Mouse (Mus musculus) liver, embryonic 14.5 days (tissue): ENCODE measurements around the gene Tmc6. TPM values are rescaled to one million over a fixed set of nuclear protein-coding genes. Genes with fewer than 3 reads are reported as not detected.

Source experiments
- ATAC-seq: fragments of 200-750 bp; cut with Nextera tagmentation; 2 replicates; pipeline ENCODE4 v1.8.0; 2017; ENCODE audit warnings: moderate number of reproducible peaks, mild to moderate bottlenecking, moderate library complexity; ENCODE audit not compliant: insufficient read depth
- DNase-seq, 3 experiments: peaks; one replicate each; pipeline ENCODE4 v3.0.0-alpha.2; 2012 to 2013; ENCODE audit warnings: low read depth in 3 of 3, low spot score in 3 of 3
- H3K27ac ChIP-seq: fragments of 300-500 bp; sonication (generic); 2 replicates; pipeline ENCODE4 v1.5.1; 2014; ENCODE audit warnings: moderate library complexity, mild to moderate bottlenecking, control low read depth, inconsistent platforms
- H3K27me3 ChIP-seq: fragments of 300-500 bp; sonication (generic); 2 replicates; pipeline ENCODE4 v1.6.1; 2014; ENCODE audit warnings: mild to moderate bottlenecking, low read length, moderate library complexity; ENCODE audit not compliant: control insufficient read depth, insufficient read depth
- H3K36me3 ChIP-seq: fragments of 300-500 bp; sonication (generic); replicated peaks from 2 replicates; pipeline ENCODE4 v1.6.1; 2014; ENCODE audit warnings: low read depth; ENCODE audit not compliant: control insufficient read depth, insufficient read depth
- H3K4me1 ChIP-seq, 2 experiments: fragments of 200-500 bp in 1 of 2; fragments of 300-500 bp in 1 of 2; sonication (generic) in 1 of 2; replicated peaks; 2 replicates each; pipeline ENCODE4 v1.6.1; 2012 to 2014; ENCODE audit warnings: antibody characterized with exemption in 1 of 2, inconsistent platforms in 1 of 2, low read length in 1 of 2; ENCODE audit not compliant: control insufficient read depth in 2 of 2, insufficient read depth in 2 of 2
- H3K4me2 ChIP-seq: fragments of 300-500 bp; sonication (generic); 2 replicates; pipeline ENCODE4 v1.6.1; 2014; ENCODE audit warnings: low read depth, mild to moderate bottlenecking, control low read depth, moderate library complexity
- H3K4me3 ChIP-seq, 2 experiments: fragments of 200-500 bp in 1 of 2; fragments of 300-500 bp in 1 of 2; sonication (generic) in 1 of 2; 2 replicates each; pipeline ENCODE4 v1.5.1; 2012 to 2014; ENCODE audit warnings: low read depth in 2 of 2, low read length in 2 of 2, mild to moderate bottlenecking in 2 of 2, control low read depth in 1 of 2, inconsistent platforms in 1 of 2, moderate library complexity in 1 of 2; ENCODE audit not compliant: insufficient read depth in 1 of 2
- H3K9ac ChIP-seq: fragments of 300-500 bp; sonication (generic); replicated peaks from 2 replicates; pipeline ENCODE4 v1.6.1; 2014; ENCODE audit warnings: mild to moderate bottlenecking, control low read depth, moderate library complexity
- H3K9me3 ChIP-seq: fragments of 300-500 bp; sonication (generic); 2 replicates; pipeline ENCODE4 v1.6.1; 2016; ENCODE audit warnings: low read length, mixed read lengths; ENCODE audit not compliant: control insufficient read depth
- CTCF ChIP-seq: IDR thresholded peaks from 2 replicates; pipeline ENCODE4 v1.5.1; 2016; ENCODE audit warnings: antibody characterized with exemption, low read depth, control low read depth
- EP300 ChIP-seq: IDR thresholded peaks from 2 replicates; pipeline ENCODE4 v1.6.1; 2016; ENCODE audit warnings: antibody characterized with exemption, low read depth
- WGBS: fragments of 180-500 bp; shearing (Covaris S2); extraction: QIAGEN DNeasy Blood & Tissue Kit; methylation state at CpG from one replicate; pipeline ENCODE4 v1.1.7; 2014; ENCODE audit not compliant: insufficient replicate concordance; 5-methylcytosine and 5-hydroxymethylcytosine counted together
- polyA plus RNA-seq, 2 experiments: library from polyadenylated mRNA; depleted of rRNA in 1 of 2; stranded (reverse) in 1 of 2; unstranded in 1 of 2; fragments of >200 nt; fragmentation: Nextera tagmentation in 1 of 2; extraction: Ambion mirVana in 1 of 2; gene quantifications; 2 replicates each; pipeline versions ENCODE4 v1.2.1 to v1.2.3; 2012 to 2014

Gene Tmc6
- polyA plus RNA-seq (2012; rRNA removed) (32.1 and 51.8 TPM in 2 replicates), polyA plus RNA-seq (2014; fragmentation: Nextera tagmentation; extraction: Ambion mirVana) (40.5 and 44.1 TPM in 2 replicates)

DNA sequence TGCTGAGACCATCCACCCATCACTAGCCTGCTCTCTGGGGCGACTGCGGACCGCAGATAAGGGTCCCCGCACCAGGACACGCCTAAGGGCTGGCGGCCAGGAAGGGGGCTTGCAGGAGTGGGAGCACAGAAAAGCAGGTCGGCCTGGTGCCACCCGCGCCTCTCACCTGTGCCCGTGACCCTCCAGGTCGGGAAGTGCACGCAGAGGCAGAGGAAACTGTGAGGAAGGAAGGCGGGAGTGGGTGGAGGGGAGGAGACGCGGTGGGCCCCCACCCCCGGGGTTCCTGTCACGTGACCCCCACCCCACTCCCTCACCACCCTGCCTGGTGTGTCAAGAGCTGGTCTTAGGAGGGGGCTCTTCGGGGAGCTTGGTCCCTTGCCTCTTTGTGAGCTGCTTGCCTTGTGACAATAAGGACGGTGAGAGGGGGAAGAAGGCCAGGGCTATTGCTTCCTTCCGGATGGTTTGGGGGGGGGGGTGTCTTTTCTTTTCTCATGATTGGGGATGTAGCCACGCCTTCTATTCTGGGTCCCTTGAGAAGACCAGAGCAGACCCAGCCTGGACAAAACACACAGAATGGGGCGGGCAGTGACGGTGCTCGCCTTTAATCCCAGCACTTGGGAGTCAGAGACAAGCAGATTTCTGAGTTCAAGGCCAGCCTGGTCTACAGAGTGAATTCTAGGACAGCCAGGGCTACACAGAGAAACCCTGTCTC, at the start of gene Tmc6, which contains the start of gene Tmc8:
Tmc6 (minus strand) TSS at position 206 of the 712 bp plus-strand sequence.
Tmc8 (plus strand) TSS at position 84 of the 712 bp plus-strand sequence.
- DNase-seq (peak; percentile 38 to 64 (median 50)), ATAC-seq (peak; percentile 56)
- Histone ChIP-seq H3K4me3 (peak within 1 kb of the TSS; percentile 75 to 81), H3K4me2 (peak within 1 kb of the TSS; percentile 98), H3K27me3 (no peaks in the 10 kb centered on the region), H3K27ac (peak within 1 kb of the TSS; percentile 100), H3K36me3 (peaks cover 49% of the 10 kb centered on the region), H3K9ac (peak within 1 kb of the TSS; percentile 99), H3K4me1 (peaks cover 18 to 23% of the 10 kb centered on the region in 2 experiments), H3K9me3 (no peaks in the 10 kb centered on the region)
- no peak; the same call in none of the 2 replicates for TF ChIP-seq EP300
- TF ChIP-seq CTCF: no peak
- 5% methylated on average over 24 of the region's 24 CpGs for WGBS

DNA sequence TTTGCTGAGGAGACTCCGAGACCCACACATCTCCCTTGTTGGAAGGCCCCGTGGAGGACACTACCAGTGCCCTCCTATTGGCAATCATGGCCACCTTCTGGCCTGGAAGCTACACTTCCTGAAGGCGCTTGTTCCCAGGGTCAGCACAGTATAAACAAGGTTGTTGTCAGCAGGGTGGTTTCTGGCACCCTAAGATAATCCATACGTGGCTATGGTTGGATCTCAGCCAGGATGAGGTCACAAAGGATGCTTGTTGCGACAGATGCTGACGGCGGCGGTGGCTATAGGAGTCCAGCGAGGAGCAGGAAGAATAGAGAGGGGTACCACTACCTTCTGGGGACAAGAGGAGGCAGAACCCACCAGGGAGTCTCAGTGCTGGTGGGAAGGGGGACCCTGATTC, 48.4 kb upstream of the Tmc6 start:
- no peak overlapping the region for H3K9ac ChIP-seq

DNA sequence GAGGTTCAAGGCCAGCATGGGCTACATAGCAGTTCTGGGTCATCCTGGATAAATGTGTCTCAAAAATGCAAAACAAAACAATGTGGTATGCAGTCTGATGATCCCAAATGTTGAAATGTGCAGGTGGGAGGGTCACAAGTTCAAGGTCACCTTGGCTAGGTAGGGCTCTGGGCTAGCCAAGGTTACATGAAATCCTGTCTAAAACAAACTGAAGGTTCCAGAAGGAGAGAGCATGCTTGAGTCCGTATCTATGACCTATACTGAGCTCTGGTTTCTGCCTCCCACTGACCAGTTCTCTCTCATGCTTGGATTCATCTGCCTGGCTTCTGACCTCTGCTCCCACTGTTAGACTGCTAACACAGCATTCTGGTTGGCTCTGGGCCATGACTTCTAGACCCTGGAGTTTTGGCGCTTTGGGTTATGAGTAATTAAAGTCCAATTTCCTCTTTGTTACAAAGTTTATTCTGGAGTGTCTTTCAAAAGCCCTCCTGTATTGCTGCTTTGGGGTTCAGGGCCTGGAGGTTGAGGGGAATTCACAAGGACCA, 47.7 kb upstream of the Tmc6 start:
- TF ChIP-seq CTCF (no peak), EP300 (no peak)
- WGBS: 63% methylated on average over 2 of the region's 2 CpGs
- ATAC-seq: no peak
- Histone ChIP-seq H3K4me1 (peaks cover 46 to 68% of the 10 kb centered on the region in 2 experiments), H3K9me3 (no peaks in the 10 kb centered on the region), H3K9ac (peak overlapping the region; percentile 15; the same call in 1 of the 2 replicates), H3K27me3 (no peaks in the 10 kb centered on the region), H3K4me3 (no peak overlapping the region), H3K4me2 (peak overlapping the region; percentile 25), H3K27ac (peak overlapping the region; percentile 79), H3K36me3 (no peaks in the 10 kb centered on the region)
- no peak for DNase-seq

More for the DNA sequence above, 48.4 kb upstream of the Tmc6 start:
- no peak for ATAC-seq
- Histone ChIP-seq H3K27me3 (no peaks in the 10 kb centered on the region), H3K4me2 (no peak overlapping the region; the same call in 1 of the 2 replicates), H3K4me3 (no peak overlapping the region), H3K27ac (peak overlapping the region; percentile 7), H3K4me1 (peaks cover 46 to 68% of the 10 kb centered on the region in 2 experiments), H3K9me3 (no peaks in the 10 kb centered on the region), H3K36me3 (no peaks in the 10 kb centered on the region)
- TF ChIP-seq EP300 (0 out of 2 replicates have a peak, but pooled peaks have one; percentile 38), CTCF (no peak)
- no peak for DNase-seq
- 47% methylated on average over 9 of the region's 9 CpGs for WGBS

DNA sequence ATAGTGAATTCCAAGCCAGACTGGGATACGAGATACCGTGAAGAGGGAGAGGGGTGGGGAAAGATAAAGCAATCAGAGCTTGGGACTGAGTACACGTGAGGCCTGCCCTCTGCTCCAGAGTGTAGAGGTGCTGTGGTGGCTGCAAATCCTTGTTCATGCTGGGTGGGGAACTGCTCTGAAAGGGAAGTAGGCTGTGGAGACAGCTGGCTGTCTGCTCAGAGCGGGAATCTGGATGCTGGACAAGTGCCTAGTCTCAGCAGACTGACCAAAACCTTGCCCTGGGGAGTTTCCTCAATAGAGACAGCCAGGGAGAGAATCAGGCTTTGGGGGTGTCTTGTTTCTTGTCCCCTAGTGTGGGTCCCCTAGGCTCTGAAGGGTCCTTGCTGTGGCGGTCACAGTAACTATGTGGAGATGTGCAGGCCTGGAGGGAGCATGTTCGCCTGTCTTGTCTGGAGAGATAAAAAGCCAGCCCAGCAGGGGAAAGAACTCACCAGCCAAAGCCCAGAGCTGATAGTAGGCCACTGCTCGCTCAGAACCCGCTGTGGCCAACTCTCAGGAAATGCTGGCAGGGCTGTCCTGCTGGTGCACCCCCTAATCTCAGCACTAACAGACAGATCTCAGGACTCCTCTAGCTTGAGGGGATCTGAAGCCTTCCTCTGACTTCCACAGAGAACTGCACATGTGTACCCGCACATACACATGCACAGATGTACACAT, 47.0 kb upstream of the Tmc6 start:
- Histone ChIP-seq H3K36me3 (peaks cover 3% of the 10 kb centered on the region), H3K9ac (peak overlapping the region; percentile 28), H3K4me2 (peak overlapping the region; percentile 45), H3K27me3 (no peaks in the 10 kb centered on the region), H3K4me3 (no peak overlapping the region), H3K4me1 (peaks cover 48 to 72% of the 10 kb centered on the region in 2 experiments), H3K9me3 (no peaks in the 10 kb centered on the region), H3K27ac (peak overlapping the region; percentile 79)
- WGBS: 7% methylated on average over 9 of the region's 9 CpGs
- DNase-seq (no peak), ATAC-seq (peak; percentile 32; the same call in 1 of the 2 replicates)
- TF ChIP-seq CTCF (no peak), EP300 (peak; percentile 33)
